Mouse (Mus musculus) neural tube, embryonic 13.5 days (tissue): ENCODE results near the gene Srf. TPM values are rescaled to one million over a fixed set of nuclear protein-coding genes. Genes with fewer than 3 reads are reported as not detected.

Source experiments
- ATAC-seq: fragments of 200-750 bp; cut with Nextera tagmentation; 2 replicates; pipeline ENCODE4 v1.8.0; 2017; ENCODE audit warnings: low read depth, mild to moderate bottlenecking, moderate TSS enrichment, moderate library complexity
- H3K27ac ChIP-seq: fragments of 300-500 bp; sonication (generic); replicated peaks from 2 replicates; pipeline ENCODE4 v1.5.1; 2015; ENCODE audit warnings: moderate library complexity, mild to moderate bottlenecking, inconsistent platforms
- H3K27me3 ChIP-seq: fragments of 300-500 bp; sonication (generic); 2 replicates; pipeline ENCODE4 v1.6.1; 2015; ENCODE audit warnings: mild to moderate bottlenecking, inconsistent platforms
- H3K36me3 ChIP-seq: fragments of 300-500 bp; sonication (generic); 2 replicates; pipeline ENCODE4 v1.6.1; 2015; ENCODE audit warnings: mild to moderate bottlenecking, inconsistent platforms
- H3K4me1 ChIP-seq: fragments of 300-500 bp; sonication (generic); replicated peaks from 2 replicates; pipeline ENCODE4 v1.6.1; 2015; ENCODE audit warnings: inconsistent platforms
- H3K4me2 ChIP-seq: fragments of 300-500 bp; sonication (generic); 2 replicates; pipeline ENCODE4 v1.6.1; 2015; ENCODE audit warnings: inconsistent platforms, mild to moderate bottlenecking, moderate library complexity
- H3K4me3 ChIP-seq: fragments of 300-500 bp; sonication (generic); 2 replicates; pipeline ENCODE4 v1.5.1; 2015; ENCODE audit warnings: mild to moderate bottlenecking, inconsistent platforms
- H3K9ac ChIP-seq: fragments of 300-500 bp; sonication (generic); 2 replicates; pipeline ENCODE4 v1.6.1; 2015; ENCODE audit warnings: moderate library complexity, mild to moderate bottlenecking, inconsistent platforms
- H3K9me3 ChIP-seq: fragments of 300-500 bp; sonication (generic); 2 replicates; pipeline ENCODE4 v1.6.1; 2016; ENCODE audit warnings: inconsistent platforms
- WGBS: fragments of 180-500 bp; shearing (Covaris S2); methylation state at CpG from one replicate; pipeline ENCODE4 v1.1.7; 2015; 5-methylcytosine and 5-hydroxymethylcytosine counted together
- polyA plus RNA-seq: library from polyadenylated mRNA; unstranded; fragments of >200 nt; fragmentation: Nextera tagmentation; extraction: Ambion mirVana; gene quantifications from 2 replicates; pipeline ENCODE4 v1.2.1, GENCODE M21; 2015

The Srf gene
- polyA plus RNA-seq, 1 experiment from 2014 or later: 4.7 TPM

- peaks cover 55% of the 10 kb centered on the region for H3K36me3 ChIP-seq
- H3K4me3 ChIP-seq: peak within 1 kb of the TSS; percentile 64
- H3K27ac ChIP-seq: 0 out of 2 replicates have a peak within 1 kb of the TSS, but pooled peaks have one; percentile 15
- peak; percentile 91 for ATAC-seq
- no peaks in the 10 kb centered on the region for H3K9me3 ChIP-seq
- H3K4me1 ChIP-seq: peaks cover 27% of the 10 kb centered on the region
- peaks cover 12% of the 10 kb centered on the region for H3K27me3 ChIP-seq
- peak within 1 kb of the TSS; percentile 83 for H3K9ac ChIP-seq
- WGBS: 2% methylated on average over 49 of the region's 49 CpGs
- H3K4me2 ChIP-seq: peak within 1 kb of the TSS; percentile 81
These were observed 10.0 kb downstream of the Srf start, which contains the start of gene Cul9 for GRCm38 (mm10) chr17:46545813-46546564. Gene Cul9 (minus strand): TSS chr17:46546388.

- H3K4me3 ChIP-seq: no peak overlapping the region
- peaks cover 27% of the 10 kb centered on the region for H3K4me1 ChIP-seq
- 90% methylated on average over 12 of the region's 12 CpGs for whole genome bisulfite sequencing
- no peak overlapping the region for H3K27ac ChIP-seq
- peaks cover 12% of the 10 kb centered on the region for H3K27me3 ChIP-seq
- no peak for ATAC-seq
- H3K9me3 ChIP-seq: no peaks in the 10 kb centered on the region
- peaks cover 55% of the 10 kb centered on the region for H3K36me3 ChIP-seq
- no peak overlapping the region for H3K9ac ChIP-seq
- no peak overlapping the region for H3K4me2 ChIP-seq
These were observed 12.3 kb downstream of the Srf start for GRCm38 (mm10) chr17:46543661-46544060.

GRCm38 (mm10) chr17:46525579-46526307 lies 30.2 kb downstream of the Srf start:
- Histone ChIP-seq H3K27ac (no peak overlapping the region), H3K9me3 (no peaks in the 10 kb centered on the region), H3K36me3 (peaks cover 55% of the 10 kb centered on the region), H3K4me2 (no peak overlapping the region), H3K9ac (no peak overlapping the region), H3K4me3 (no peak overlapping the region), H3K27me3 (peaks cover 26% of the 10 kb centered on the region), H3K4me1 (0 out of 2 replicates have a peak, but pooled peaks cover 2% of the 10 kb centered on the region)
- WGBS: 37% methylated on average over 12 of the region's 12 CpGs
- ATAC-seq: peak; percentile 52; the same call in 1 of the 2 replicates

GRCm38 (mm10) chr17:46525065-46525464 lies 30.9 kb downstream of the Srf start:
- no peak overlapping the region for H3K27ac ChIP-seq
- peaks cover 57% of the 10 kb centered on the region for H3K36me3 ChIP-seq
- peaks cover 30% of the 10 kb centered on the region for H3K27me3 ChIP-seq
- H3K4me3 ChIP-seq: no peak overlapping the region
- no peak overlapping the region for H3K4me2 ChIP-seq
- WGBS: 87% methylated on average over 10 of the region's 10 CpGs
- H3K9me3 ChIP-seq: no peaks in the 10 kb centered on the region
- ATAC-seq: no peak
- H3K9ac ChIP-seq: no peak overlapping the region
- 0 out of 2 replicates have a peak, but pooled peaks cover 7% of the 10 kb centered on the region for H3K4me1 ChIP-seq

DNA sequence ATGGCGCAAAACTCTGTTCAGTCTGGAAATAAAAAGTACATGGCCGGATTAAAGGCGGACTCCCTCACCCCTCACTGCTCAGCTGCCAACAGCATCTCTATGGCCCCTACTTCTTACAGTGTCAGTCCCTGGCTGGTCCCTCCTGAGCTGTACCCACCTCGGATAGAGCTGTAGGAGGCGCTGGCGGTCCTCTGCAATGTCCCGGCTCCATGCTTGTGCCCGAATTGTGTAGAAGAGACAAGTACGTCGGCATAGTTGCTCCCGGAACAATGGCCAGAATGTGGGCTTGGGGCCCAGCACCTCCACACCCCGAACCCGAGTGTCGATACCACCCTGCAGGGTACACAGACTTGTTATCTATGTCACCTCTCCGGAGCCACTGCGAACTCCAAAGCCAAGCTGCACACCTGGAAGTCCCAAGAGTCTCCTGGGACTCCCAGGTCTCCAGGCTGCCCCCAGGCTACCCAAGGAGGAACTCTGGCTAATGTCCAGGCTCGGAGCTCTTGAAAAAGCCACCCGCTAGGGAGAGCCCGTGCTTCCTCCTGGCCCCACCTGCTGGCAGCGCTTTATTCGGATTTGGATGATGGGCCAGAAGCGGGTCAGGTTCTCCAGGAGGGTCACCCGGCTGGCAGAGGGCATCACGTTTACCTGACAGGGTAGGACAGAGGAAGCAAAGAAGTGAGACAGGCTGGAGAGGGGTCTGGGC lies 33.9 kb downstream of the Srf start:
- Histone ChIP-seq H3K36me3 (peaks cover 49% of the 10 kb centered on the region), H3K9ac (no peak overlapping the region), H3K4me1 (0 out of 2 replicates have a peak, but pooled peaks cover 7% of the 10 kb centered on the region), H3K4me2 (no peak overlapping the region), H3K4me3 (no peak overlapping the region), H3K27me3 (peaks cover 36% of the 10 kb centered on the region), H3K9me3 (no peaks in the 10 kb centered on the region), H3K27ac (no peak overlapping the region)
- WGBS: 35% methylated on average over 24 of the region's 24 CpGs
- no peak for ATAC-seq

DNA sequence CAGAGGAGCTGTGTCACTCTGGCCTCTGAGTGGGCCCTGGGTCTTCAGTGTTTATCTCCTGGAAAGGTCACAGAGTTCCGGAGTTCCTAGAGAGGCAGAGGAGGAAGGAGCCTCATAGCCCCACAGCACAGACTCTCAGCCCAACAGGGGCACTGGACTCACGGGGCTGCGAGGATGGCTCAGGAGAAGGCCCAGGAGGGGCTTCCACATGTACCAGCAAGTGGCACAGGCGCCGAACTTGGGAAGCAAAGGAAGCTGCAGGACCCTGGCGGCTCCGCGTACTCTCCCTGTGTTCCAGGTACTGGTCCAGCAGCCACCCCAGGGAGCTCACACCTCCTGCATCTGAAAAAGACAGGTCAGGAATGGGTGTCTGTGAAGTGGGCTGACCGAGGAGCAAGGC lies 34.8 kb downstream of the Srf start:
- whole genome bisulfite sequencing: 79% methylated on average over 9 of the region's 9 CpGs
- no peak for ATAC-seq
- H3K27me3 ChIP-seq: peaks cover 36% of the 10 kb centered on the region
- H3K4me2 ChIP-seq: peak overlapping the region; percentile 7; the same call in 1 of the 2 replicates
- H3K4me1 ChIP-seq: 0 out of 2 replicates have a peak, but pooled peaks cover 7% of the 10 kb centered on the region
- H3K9ac ChIP-seq: no peak overlapping the region
- H3K4me3 ChIP-seq: no peak overlapping the region
- H3K9me3 ChIP-seq: no peaks in the 10 kb centered on the region
- H3K27ac ChIP-seq: no peak overlapping the region
- peaks cover 48% of the 10 kb centered on the region for H3K36me3 ChIP-seq

- H3K27me3 ChIP-seq: peaks cover 36% of the 10 kb centered on the region
- 49% methylated on average over 25 of the region's 25 CpGs for WGBS
- 0 out of 2 replicates have a peak overlapping the region, but pooled peaks have one; percentile 9 for H3K4me3 ChIP-seq
- peak overlapping the region; percentile 14 for H3K4me2 ChIP-seq
- 0 out of 2 replicates have a peak overlapping the region, but pooled peaks have one; percentile 26 for H3K9ac ChIP-seq
- peaks cover 43% of the 10 kb centered on the region for H3K36me3 ChIP-seq
- no peak for ATAC-seq
- H3K27ac ChIP-seq: no peak overlapping the region
- H3K9me3 ChIP-seq: no peaks in the 10 kb centered on the region
- 0 out of 2 replicates have a peak, but pooled peaks cover 7% of the 10 kb centered on the region for H3K4me1 ChIP-seq
These were observed 35.5 kb downstream of the Srf start for GRCm38 (mm10) chr17:46520385-46520979.

GRCm38 (mm10) chr17:46519971-46520370 lies 36.0 kb downstream of the Srf start:
- H3K9me3 ChIP-seq: no peaks in the 10 kb centered on the region
- peaks cover 35% of the 10 kb centered on the region for H3K27me3 ChIP-seq
- H3K9ac ChIP-seq: 0 out of 2 replicates have a peak overlapping the region, but pooled peaks have one; percentile 26
- 0 out of 2 replicates have a peak, but pooled peaks cover 7% of the 10 kb centered on the region for H3K4me1 ChIP-seq
- peaks cover 38% of the 10 kb centered on the region for H3K36me3 ChIP-seq
- peak overlapping the region; percentile 14 for H3K4me2 ChIP-seq
- H3K27ac ChIP-seq: no peak overlapping the region
- ATAC-seq: no peak
- H3K4me3 ChIP-seq: 0 out of 2 replicates have a peak overlapping the region, but pooled peaks have one; percentile 9
- 59% methylated on average over 10 of the region's 10 CpGs for WGBS

- no peaks in the 10 kb centered on the region; the same call in 1 of the 2 replicates for H3K4me1 ChIP-seq
- H3K27ac ChIP-seq: no peak overlapping the region
- peaks cover 27% of the 10 kb centered on the region for H3K36me3 ChIP-seq
- H3K27me3 ChIP-seq: no peaks in the 10 kb centered on the region
- no peak overlapping the region for H3K4me3 ChIP-seq
- H3K9me3 ChIP-seq: no peaks in the 10 kb centered on the region
- no peak for ATAC-seq
- H3K4me2 ChIP-seq: no peak overlapping the region
- no peak overlapping the region for H3K9ac ChIP-seq
- WGBS: 56% methylated on average over 2 of the region's 2 CpGs
These were observed 42.6 kb downstream of the Srf start for GRCm38 (mm10) chr17:46513329-46513728.

DNA sequence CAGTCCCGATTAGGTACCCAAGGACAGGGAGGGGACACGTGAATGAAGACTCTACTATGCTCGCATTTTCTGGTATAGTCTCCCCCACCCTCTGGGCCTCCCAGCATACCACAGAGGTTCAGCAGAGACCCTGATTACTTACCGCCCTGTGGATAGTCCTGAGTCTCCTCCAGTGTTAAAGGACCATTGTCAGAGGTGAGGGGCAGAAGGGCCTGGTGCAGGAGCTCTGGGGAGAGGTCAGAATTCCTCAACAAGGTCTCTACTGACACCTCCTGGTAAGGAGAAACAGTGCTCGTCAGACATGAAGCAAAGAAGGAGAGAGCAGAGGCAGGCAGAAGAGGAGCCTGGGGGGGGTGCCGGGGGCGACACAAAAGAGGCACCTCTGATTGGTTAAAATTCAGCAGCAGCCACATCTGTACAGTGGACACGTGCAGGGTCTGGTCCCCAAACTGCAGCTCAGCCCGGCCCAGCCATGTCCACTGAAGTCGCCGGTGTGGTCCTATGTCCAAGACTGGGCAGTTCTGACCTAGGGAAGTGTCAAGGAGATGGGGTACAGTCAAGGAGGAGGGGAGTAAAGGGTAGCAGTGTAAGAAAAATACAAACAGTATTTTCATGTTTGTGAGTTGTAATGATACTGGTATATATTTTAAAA lies 44.8 kb downstream of the Srf start:
- Histone ChIP-seq H3K4me2 (no peak overlapping the region), H3K4me3 (no peak overlapping the region), H3K4me1 (no peaks in the 10 kb centered on the region; the same call in 1 of the 2 replicates), H3K9ac (peak overlapping the region; percentile 41; the same call in 1 of the 2 replicates), H3K36me3 (peaks cover 32% of the 10 kb centered on the region), H3K27ac (no peak overlapping the region), H3K27me3 (no peaks in the 10 kb centered on the region), H3K9me3 (no peaks in the 10 kb centered on the region)
- 47% methylated on average over 11 of the region's 11 CpGs for WGBS
- 0 out of 2 replicates have a peak, but pooled peaks have one; percentile 30 for ATAC-seq

- no peak overlapping the region for H3K9ac ChIP-seq
- no peak overlapping the region for H3K4me3 ChIP-seq
- H3K4me1 ChIP-seq: no peaks in the 10 kb centered on the region; the same call in 1 of the 2 replicates
- no peak overlapping the region for H3K4me2 ChIP-seq
- H3K9me3 ChIP-seq: no peaks in the 10 kb centered on the region
- H3K36me3 ChIP-seq: peaks cover 61% of the 10 kb centered on the region
- H3K27me3 ChIP-seq: no peaks in the 10 kb centered on the region
- no peak for ATAC-seq
- 93% methylated on average over 3 of the region's 3 CpGs for WGBS
- no peak overlapping the region for H3K27ac ChIP-seq
These were observed 50.4 kb downstream of the Srf start for GRCm38 (mm10) chr17:46505617-46506016.
